9 mouse cellular contexts compared by ENCODE assay signal in the genomic region with DNA sequence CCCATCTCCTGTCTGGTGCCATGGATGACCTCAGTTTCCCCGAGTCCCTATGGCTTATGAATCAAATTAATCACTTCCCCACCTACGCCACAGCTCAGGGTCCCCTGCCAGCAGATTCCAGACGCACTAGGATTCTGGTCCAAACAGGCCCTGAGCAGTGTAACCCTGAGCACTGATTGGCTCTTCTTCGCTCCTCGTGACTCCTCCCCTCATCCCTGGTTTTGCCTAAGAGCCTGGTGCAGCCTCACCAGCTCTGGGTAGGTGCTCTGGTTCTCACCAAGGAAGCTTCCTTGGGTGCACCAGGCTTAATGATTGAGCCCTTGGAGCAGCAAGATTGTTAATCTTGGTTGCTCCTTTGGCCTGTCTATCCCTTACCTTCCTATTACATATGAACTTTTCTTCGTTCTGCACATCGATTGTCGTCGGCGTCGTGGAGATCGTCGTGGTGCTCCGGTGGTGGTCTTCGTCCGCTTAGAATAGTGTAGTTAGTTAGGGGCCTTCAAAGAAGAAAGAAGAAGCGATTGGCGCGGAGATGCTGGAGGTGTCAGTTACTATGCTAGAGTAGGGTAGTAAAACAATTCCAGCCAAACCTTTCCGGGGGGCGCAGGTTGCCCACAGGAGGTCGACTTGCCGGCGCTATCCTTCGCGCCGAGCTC. TPM values are rescaled to one million over a fixed set of nuclear protein-coding genes. Genes with fewer than 3 reads are reported as not detected.
A peak's percentile ranks its signal among the peaks of the same experiment; 100 is the strongest.
DNase-seq lines count a peak whose midpoint lies in the region; ATAC-seq and TF ChIP-seq lines count a peak whose summit lies in the region.
"Had no signal": no experiment of that assay in that cellular context is flagged by ENCODE, and none has a peak within 500 bp of the region (broad histone marks: within the 10 kb centered on the region; RNA-seq: fewer than 3 reads in every experiment).

A gene (plus strand): TSS at position 256 of the 656 bp plus-strand sequence.

- H3K27ac ChIP-seq in kidney, embryonic 16.5 days (ENCODE audit: low read length): no peak within 1 kb of the TSS
- H3K27ac ChIP-seq in kidney, adult 2 months (ENCODE audit: insufficient read depth, low read depth, low read length): no peak within 1 kb of the TSS
- H3K27ac ChIP-seq in embryonic facial prominence, embryonic 10.5 days (replicated peaks): no peak within 1 kb of the TSS
- no peak within 1 kb of the TSS for H3K27ac ChIP-seq in intestine, embryonic 16.5 days (ENCODE audit: low read length)
- H3K27ac ChIP-seq in midbrain, embryonic 13.5 days: no peak within 1 kb of the TSS
- H3K27ac ChIP-seq: liver, embryonic 15.5 days had no signal

- H3K27me3 ChIP-seq in kidney, embryonic 16.5 days (ENCODE audit: insufficient read depth, low read length): peaks cover 47% of the 10 kb centered on the region
- no peaks in the 10 kb centered on the region for H3K27me3 ChIP-seq in kidney, adult 2 months (replicated peaks; ENCODE audit: control insufficient read depth, insufficient read depth, low read length)
- H3K27me3 ChIP-seq in embryonic facial prominence, embryonic 10.5 days (replicated peaks; ENCODE audit: low read depth, poor library complexity, severe bottlenecking): peaks cover 68% of the 10 kb centered on the region
- peaks cover 2% of the 10 kb centered on the region for H3K27me3 ChIP-seq in intestine, embryonic 16.5 days (replicated peaks; ENCODE audit: control insufficient read depth, insufficient read depth, low read length)
- H3K27me3 ChIP-seq in midbrain, embryonic 13.5 days: peaks cover 26% of the 10 kb centered on the region

- ATAC-seq in kidney, embryonic 16.5 days (ENCODE audit: low FRiP score, low TSS enrichment): 0 out of 2 replicates have a peak, but pooled peaks have one; percentile 39
- ATAC-seq in intestine, embryonic 16.5 days: no peak
- peak; percentile 79 for ATAC-seq in midbrain, embryonic 13.5 days
- no peak for ATAC-seq in erythroblast, adult 5-6 weeks (replicated peaks; ENCODE audit: low FRiP score, poor library complexity, severe bottlenecking)
- ATAC-seq in inflammation-experienced regulatory T-cells, adult 6 months: no peak

- no peaks in the 10 kb centered on the region for H3K36me3 ChIP-seq in kidney, embryonic 16.5 days (ENCODE audit: insufficient read depth, low read length)
- H3K36me3 ChIP-seq in kidney, adult 2 months (ENCODE audit: control insufficient read depth, insufficient read depth, low read length): no peaks in the 10 kb centered on the region
- no peaks in the 10 kb centered on the region for H3K36me3 ChIP-seq in embryonic facial prominence, embryonic 10.5 days (replicated peaks)
- H3K36me3 ChIP-seq in intestine, embryonic 16.5 days (ENCODE audit: control insufficient read depth, insufficient read depth, low read length): no peaks in the 10 kb centered on the region
- no peaks in the 10 kb centered on the region for H3K36me3 ChIP-seq in midbrain, embryonic 13.5 days
- H3K36me3 ChIP-seq: liver, embryonic 15.5 days had no signal

- peak within 1 kb of the TSS; percentile 51 for H3K4me2 ChIP-seq in kidney, embryonic 16.5 days (replicated peaks; ENCODE audit: low read depth, low read length)
- H3K4me2 ChIP-seq in intestine, embryonic 16.5 days (ENCODE audit: low read depth, low read length): peak within 1 kb of the TSS; percentile 33
- H3K4me2 ChIP-seq in midbrain, embryonic 13.5 days (replicated peaks): peak within 1 kb of the TSS; percentile 68
- H3K4me2 ChIP-seq: liver, embryonic 15.5 days had no signal

- WGBS in kidney, embryonic 16.5 days: 31% methylated on average over 27 of the region's 27 CpGs
- WGBS in kidney, adult 2 months: 3% methylated on average over 27 of the region's 27 CpGs
- WGBS in embryonic facial prominence, embryonic 10.5 days: 21% methylated on average over 27 of the region's 27 CpGs
- WGBS in intestine, embryonic 16.5 days: 24% methylated on average over 27 of the region's 27 CpGs
- WGBS in midbrain, embryonic 13.5 days: 16% methylated on average over 27 of the region's 27 CpGs

- no peak for TF ChIP-seq POLR2A in kidney, adult 2 months (IDR thresholded peaks at IDR 0.05; ENCODE audit: low read depth, low read length)

- H3K9ac ChIP-seq in kidney, embryonic 16.5 days (replicated peaks; ENCODE audit: low read length): no peak within 1 kb of the TSS
- H3K9ac ChIP-seq in intestine, embryonic 16.5 days (ENCODE audit: low read depth, low read length): no peak within 1 kb of the TSS
- peak within 1 kb of the TSS; percentile 54 for H3K9ac ChIP-seq in midbrain, embryonic 13.5 days (replicated peaks)
- H3K9ac ChIP-seq: liver, embryonic 15.5 days had no signal

- H3K4me1 ChIP-seq in kidney, embryonic 16.5 days (ENCODE audit: insufficient read depth, low read length): no peaks in the 10 kb centered on the region
- no peaks in the 10 kb centered on the region for H3K4me1 ChIP-seq in kidney, adult 2 months (ENCODE audit: control insufficient read depth, insufficient read depth, low read length)
- no peaks in the 10 kb centered on the region for H3K4me1 ChIP-seq in embryonic facial prominence, embryonic 10.5 days
- H3K4me1 ChIP-seq in intestine, embryonic 16.5 days (ENCODE audit: control insufficient read depth, insufficient read depth, low read length): no peaks in the 10 kb centered on the region
- no peaks in the 10 kb centered on the region for H3K4me1 ChIP-seq in midbrain, embryonic 13.5 days (replicated peaks)
- H3K4me1 ChIP-seq: liver, embryonic 15.5 days had no signal

- no peaks in the 10 kb centered on the region for H3K9me3 ChIP-seq in kidney, embryonic 16.5 days (ENCODE audit: low read length)
- no peaks in the 10 kb centered on the region for H3K9me3 ChIP-seq in embryonic facial prominence, embryonic 10.5 days
- no peaks in the 10 kb centered on the region for H3K9me3 ChIP-seq in intestine, embryonic 16.5 days (ENCODE audit: control insufficient read depth, low read length)
- no peaks in the 10 kb centered on the region for H3K9me3 ChIP-seq in midbrain, embryonic 13.5 days
- H3K9me3 ChIP-seq: liver, embryonic 15.5 days had no signal

- H3K4me3 ChIP-seq in kidney, embryonic 16.5 days (ENCODE audit: low read length): peak within 1 kb of the TSS; percentile 32
- H3K4me3 ChIP-seq in kidney, adult 2 months (ENCODE audit: insufficient read depth, low read depth, low read length): no peak within 1 kb of the TSS
- H3K4me3 ChIP-seq in embryonic facial prominence, embryonic 10.5 days: peak within 1 kb of the TSS; percentile 52
- H3K4me3 ChIP-seq in intestine, embryonic 16.5 days (ENCODE audit: low read length): peak within 1 kb of the TSS; percentile 23
- H3K4me3 ChIP-seq in midbrain, embryonic 13.5 days (replicated peaks): peak within 1 kb of the TSS; percentile 47
- H3K4me3 ChIP-seq: liver, embryonic 15.5 days had no signal

- DNase-seq in kidney, adult 2 months: no peak
- peak; percentile 10 for DNase-seq in embryonic facial prominence, embryonic 10.5 days (ENCODE audit: low spot score)
- no peak for DNase-seq in gastrocnemius, postnatal 4 days (ENCODE audit: low spot score in 2 of 2)

- TF ChIP-seq CTCF in kidney, adult 2 months (conservative IDR thresholded peaks at IDR 0.05; ENCODE audit: insufficient read depth, insufficient read length, low read depth, low read length): no peak

RNA-seq across cellular contexts. Expression of the gene that starts here (rescaled TPM):
- polyA plus RNA-seq in kidney, embryonic 16.5 days (2015; fragmentation: Nextera tagmentation; extraction: Ambion mirVana): not detected in 2 replicates
- not detected in 2 replicates for polyA plus RNA-seq in kidney, adult 2 months (2012; rRNA removed)
- polyA plus RNA-seq in embryonic facial prominence, embryonic 10.5 days (2016; fragmentation: Nextera tagmentation; extraction: Ambion mirVana): 0.14 and 0.25 TPM in 2 replicates
- polyA plus RNA-seq in intestine, embryonic 16.5 days (2015; fragmentation: Nextera tagmentation; extraction: Ambion mirVana): not detected in 2 replicates
- polyA plus RNA-seq in midbrain, embryonic 13.5 days (2015; fragmentation: Nextera tagmentation; extraction: Ambion mirVana): 1.8 and 2.6 TPM in 2 replicates
- not detected for total RNA-seq in gastrocnemius, postnatal 4 days (2021)
- total RNA-seq in erythroblast, adult 5-6 weeks (2015; ENCODE audit: low replicate concordance): not detected in 2 replicates
- 0.60 TPM in 1 of 2 replicates, not detected in the other for total RNA-seq in erythroblast, adult 5-6 weeks (2017; ENCODE audit: low replicate concordance)
- polyA plus RNA-seq in inflammation-experienced regulatory T-cells, adult 6 months (2017; shearing (Covaris generic)): not detected
- polyA plus RNA-seq: liver, embryonic 15.5 days had no signal

Comparison
In these comparisons a context has a peak if more than half of its experiments do, and no peak if none do; other contexts are left out.
1. Peak in ATAC-seq, H3K4me3 ChIP-seq and H3K4me2 ChIP-seq in kidney, embryonic 16.5 days; RNA of the gene not detected or under 1 TPM.
2. Peak in DNase-seq and H3K4me3 ChIP-seq in embryonic facial prominence, embryonic 10.5 days; RNA of the gene not detected or under 1 TPM.